Mouse (Mus musculus) forebrain, embryonic 11.5 days (tissue): ENCODE data around the gene Olfr849. TPM values are rescaled to one million over a fixed set of nuclear protein-coding genes. Genes with fewer than 3 reads are reported as not detected.

Source experiments
- ATAC-seq: fragments of 200-750 bp; cut with Nextera tagmentation; replicated peaks from 2 replicates; pipeline ENCODE4 v1.8.0; 2017; ENCODE audit warnings: moderate TSS enrichment; ENCODE audit not compliant: low FRiP score
- DNase-seq: peaks from one replicate; pipeline ENCODE4 v3.0.0-alpha.2; 2017; ENCODE audit warnings: low spot score
- H3K27ac ChIP-seq: fragments of 300-500 bp; sonication (generic); 2 replicates; pipeline ENCODE4 v1.5.1; 2014; ENCODE audit warnings: low read depth, low read length
- H3K27me3 ChIP-seq: fragments of 300-500 bp; sonication (generic); 2 replicates; pipeline ENCODE4 v1.6.1; 2014; ENCODE audit warnings: mild to moderate bottlenecking, low read length, mixed read lengths; ENCODE audit not compliant: control insufficient read depth, insufficient read depth
- H3K36me3 ChIP-seq: fragments of 300-500 bp; sonication (generic); 2 replicates; pipeline ENCODE4 v1.6.1; 2014; ENCODE audit warnings: mild to moderate bottlenecking, low read length, moderate library complexity, mixed read lengths; ENCODE audit not compliant: control insufficient read depth, insufficient read depth
- H3K4me1 ChIP-seq: fragments of 300-500 bp; sonication (generic); replicated peaks from 2 replicates; pipeline ENCODE4 v1.6.1; 2014; ENCODE audit warnings: low read length, mixed read lengths; ENCODE audit not compliant: control insufficient read depth, insufficient read depth
- H3K4me2 ChIP-seq: fragments of 300-500 bp; sonication (generic); 2 replicates; pipeline ENCODE4 v1.6.1; 2014; ENCODE audit warnings: low read depth, mild to moderate bottlenecking, low read length, moderate library complexity, mixed read lengths; ENCODE audit not compliant: severe bottlenecking
- H3K4me3 ChIP-seq: fragments of 300-500 bp; sonication (generic); 2 replicates; pipeline ENCODE4 v1.5.1; 2014; ENCODE audit warnings: low read depth, low read length
- H3K9ac ChIP-seq: fragments of 300-500 bp; sonication (generic); 2 replicates; pipeline ENCODE4 v1.6.1; 2014; ENCODE audit warnings: low read length
- H3K9me3 ChIP-seq: fragments of 300-500 bp; sonication (generic); 2 replicates; pipeline ENCODE4 v1.6.1; 2016; ENCODE audit warnings: low read length, mixed read lengths; ENCODE audit not compliant: control insufficient read depth
- WGBS: fragments of 180-500 bp; shearing (Covaris S2); extraction: QIAGEN DNeasy Blood & Tissue Kit; methylation state at CpG from one replicate; pipeline ENCODE4 v1.1.7; 2014; 5-methylcytosine and 5-hydroxymethylcytosine counted together
- polyA plus RNA-seq: library from polyadenylated mRNA; unstranded; fragments of >200 nt; fragmentation: Nextera tagmentation; extraction: Ambion mirVana; gene quantifications from 2 replicates; pipeline ENCODE4 v1.2.1, GENCODE M21; 2014

Olfr849 gene
- not detected in 2 replicates for polyA plus RNA-seq

GRCm38 (mm10) chr9:19439966-19440365 is at the start of gene Olfr849:
Olfr849 (plus strand) TSS chr9:19440266.
- no peaks in the 10 kb centered on the region for H3K4me1 ChIP-seq
- peaks cover 8% of the 10 kb centered on the region; the same call in 1 of the 2 replicates for H3K9me3 ChIP-seq
- H3K9ac ChIP-seq: no peak within 1 kb of the TSS
- H3K27ac ChIP-seq: no peak within 1 kb of the TSS
- WGBS: 81% methylated on average over 2 of the region's 2 CpGs
- no peak for DNase-seq
- ATAC-seq: no peak
- no peaks in the 10 kb centered on the region for H3K27me3 ChIP-seq
- H3K4me3 ChIP-seq: no peak within 1 kb of the TSS
- H3K4me2 ChIP-seq: no peak within 1 kb of the TSS
- no peaks in the 10 kb centered on the region for H3K36me3 ChIP-seq

GRCm38 (mm10) chr9:19478148-19478547 is 38.1 kb downstream of the Olfr849 start, which contains the start of gene Olfr850:
Olfr850 (minus strand) TSS chr9:19478248.
- no peak within 1 kb of the TSS for H3K4me3 ChIP-seq
- no peak within 1 kb of the TSS for H3K4me2 ChIP-seq
- no peaks in the 10 kb centered on the region for H3K36me3 ChIP-seq
- H3K9me3 ChIP-seq: 0 out of 2 replicates have a peak, but pooled peaks cover 2% of the 10 kb centered on the region
- H3K9ac ChIP-seq: no peak within 1 kb of the TSS
- no peaks in the 10 kb centered on the region for H3K27me3 ChIP-seq
- no peak for DNase-seq
- H3K4me1 ChIP-seq: no peaks in the 10 kb centered on the region
- ATAC-seq: no peak
- H3K27ac ChIP-seq: no peak within 1 kb of the TSS

GRCm38 (mm10) chr9:19492995-19493394 is 52.9 kb downstream of the Olfr849 start, which contains the start of gene Olfr851:
Olfr851 (plus strand) TSS chr9:19493295.
- ATAC-seq (no peak), DNase-seq (no peak)
- H3K4me2 ChIP-seq: no peak within 1 kb of the TSS
- H3K27me3 ChIP-seq: no peaks in the 10 kb centered on the region
- H3K36me3 ChIP-seq: no peaks in the 10 kb centered on the region
- no peak within 1 kb of the TSS for H3K9ac ChIP-seq
- peaks cover 2% of the 10 kb centered on the region; the same call in 1 of the 2 replicates for H3K9me3 ChIP-seq
- no peak within 1 kb of the TSS for H3K4me3 ChIP-seq
- no peak within 1 kb of the TSS for H3K27ac ChIP-seq
- no peaks in the 10 kb centered on the region for H3K4me1 ChIP-seq

Other genes with a start within 250 kb of the Olfr849 start
- gene Olfr843, start 188.3 kb upstream of the Olfr849 start, polyA plus RNA-seq: not detected in 2 replicates
- gene Olfr844, start 123.9 kb upstream of the Olfr849 start, polyA plus RNA-seq: not detected in 2 replicates
- gene Olfr845, start 103.8 kb upstream of the Olfr849 start, polyA plus RNA-seq: not detected in 2 replicates
- not detected in 2 replicates for gene Olfr846, start 76.3 kb upstream of the Olfr849 start, polyA plus RNA-seq
- gene Olfr847, start 61.6 kb upstream of the Olfr849 start, polyA plus RNA-seq: not detected in 2 replicates
- not detected in 2 replicates for gene Olfr850, start 38.0 kb downstream of the Olfr849 start, polyA plus RNA-seq
- gene Olfr851, start 53.0 kb downstream of the Olfr849 start, polyA plus RNA-seq: not detected in 2 replicates
- gene Olfr853, start 100.8 kb downstream of the Olfr849 start, polyA plus RNA-seq: not detected in 2 replicates
- gene Olfr854, start 127.1 kb downstream of the Olfr849 start, polyA plus RNA-seq: not detected in 2 replicates
- not detected in 2 replicates for gene Olfr855, start 142.4 kb downstream of the Olfr849 start, polyA plus RNA-seq
- gene Zfp317, start 181.8 kb downstream of the Olfr849 start, polyA plus RNA-seq: 41.9 and 48.2 TPM in 2 replicates